Mouse (Mus musculus): ENCODE results near the gene Tsga10ip. TPM values are rescaled to one million over a fixed set of nuclear protein-coding genes. Genes with fewer than 3 reads are reported as not detected.

Gene Tsga10ip
- polyA plus RNA-seq, 1 experiment from 2014 or later = 0.98 TPM

GRCm38 (mm10) chr19:5348526-5349501 lies 53.5 kb downstream of the Tsga10ip start:
- H3K36me3 ChIP-seq = no peaks in the 10 kb centered on the region
- ATAC-seq (ENCODE audit: low FRiP score) = no peak
- no peaks in the 10 kb centered on the region for H3K9me3 ChIP-seq (replicated peaks)
- H3K9ac ChIP-seq = peak overlapping the region; percentile 65
- H3K27ac ChIP-seq = no peak overlapping the region
- H3K4me3 ChIP-seq = peak overlapping the region; percentile 37
- peaks cover 6% of the 10 kb centered on the region; the same call in 1 of the 2 replicates for H3K4me1 ChIP-seq
- WGBS = 7% methylated on average over 34 of the region's 34 CpGs
- peaks cover 4% of the 10 kb centered on the region; the same call in 1 of the 2 replicates for H3K27me3 ChIP-seq
- peak overlapping the region; percentile 70 for H3K4me2 ChIP-seq (replicated peaks)

GRCm38 (mm10) chr19:5348064-5348463 lies 54.3 kb downstream of the Tsga10ip start:
- H3K9me3 ChIP-seq (replicated peaks) = no peaks in the 10 kb centered on the region
- H3K9ac ChIP-seq = no peak overlapping the region
- H3K4me1 ChIP-seq = peaks cover 6% of the 10 kb centered on the region; the same call in 1 of the 2 replicates
- H3K27me3 ChIP-seq = peaks cover 4% of the 10 kb centered on the region; the same call in 1 of the 2 replicates
- 78% methylated on average over 6 of the region's 6 CpGs for WGBS
- no peaks in the 10 kb centered on the region for H3K36me3 ChIP-seq
- H3K4me3 ChIP-seq = no peak overlapping the region
- no peak overlapping the region for H3K4me2 ChIP-seq (replicated peaks)
- H3K27ac ChIP-seq = no peak overlapping the region
- ATAC-seq (ENCODE audit: low FRiP score) = no peak

GRCm38 (mm10) chr19:5345297-5346131 lies 56.8 kb downstream of the Tsga10ip start:
- H3K36me3 ChIP-seq = no peaks in the 10 kb centered on the region
- no peak overlapping the region for H3K27ac ChIP-seq
- no peak overlapping the region for H3K4me3 ChIP-seq
- 79% methylated on average over 6 of the region's 6 CpGs for WGBS
- H3K9ac ChIP-seq = no peak overlapping the region
- H3K27me3 ChIP-seq = peaks cover 8% of the 10 kb centered on the region; the same call in 1 of the 2 replicates
- H3K4me1 ChIP-seq = peaks cover 6% of the 10 kb centered on the region; the same call in 1 of the 2 replicates
- ATAC-seq (ENCODE audit: low FRiP score) = no peak
- no peak overlapping the region for H3K4me2 ChIP-seq (replicated peaks)
- H3K9me3 ChIP-seq (replicated peaks) = no peaks in the 10 kb centered on the region

GRCm38 (mm10) chr19:5341360-5341759 lies 61.0 kb downstream of the Tsga10ip start:
- H3K9me3 ChIP-seq (replicated peaks) = no peaks in the 10 kb centered on the region
- no peaks in the 10 kb centered on the region for H3K36me3 ChIP-seq
- H3K27ac ChIP-seq = no peak overlapping the region
- no peak for ATAC-seq (ENCODE audit: low FRiP score)
- H3K4me3 ChIP-seq = no peak overlapping the region
- H3K27me3 ChIP-seq = peaks cover 4% of the 10 kb centered on the region; the same call in 1 of the 2 replicates
- H3K9ac ChIP-seq = no peak overlapping the region
- H3K4me1 ChIP-seq = no peaks in the 10 kb centered on the region
- 96% methylated on average over 7 of the region's 7 CpGs for WGBS
- H3K4me2 ChIP-seq (replicated peaks) = no peak overlapping the region

Other genes with a start within 250 kb of the Tsga10ip start
- 36.6 and 38.8 TPM in 2 replicates for gene Pacs1, start 129.4 kb downstream of the Tsga10ip start, polyA plus RNA-seq (2016; fragmentation: Nextera tagmentation; extraction: Ambion mirVana)
- 363 and 385 TPM in 2 replicates for gene Sf3b2, start 107.1 kb downstream of the Tsga10ip start, polyA plus RNA-seq (2016; fragmentation: Nextera tagmentation; extraction: Ambion mirVana)
- gene Gal3st3, start 104.2 kb downstream of the Tsga10ip start, polyA plus RNA-seq (2016; fragmentation: Nextera tagmentation; extraction: Ambion mirVana) = 22.6 and 27.6 TPM in 2 replicates
- not detected in 2 replicates for gene Catsper1, start 66.8 kb downstream of the Tsga10ip start, polyA plus RNA-seq (2016; fragmentation: Nextera tagmentation; extraction: Ambion mirVana)
- 3.0 and 3.6 TPM in 2 replicates for gene Cst6, start 53.0 kb downstream of the Tsga10ip start, polyA plus RNA-seq (2016; fragmentation: Nextera tagmentation; extraction: Ambion mirVana)
- 61.2 and 67.0 TPM in 2 replicates for gene Eif1ad, start 35.8 kb downstream of the Tsga10ip start, polyA plus RNA-seq (2016; fragmentation: Nextera tagmentation; extraction: Ambion mirVana)
- 309 and 324 TPM in 2 replicates for gene Banf1, start 35.4 kb downstream of the Tsga10ip start, polyA plus RNA-seq (2016; fragmentation: Nextera tagmentation; extraction: Ambion mirVana)
- 106 and 111 TPM in 2 replicates for gene Sart1, start 13.8 kb downstream of the Tsga10ip start, polyA plus RNA-seq (2016; fragmentation: Nextera tagmentation; extraction: Ambion mirVana)
- gene Drap1, start 22.5 kb upstream of the Tsga10ip start, polyA plus RNA-seq (2016; fragmentation: Nextera tagmentation; extraction: Ambion mirVana) = 276 and 280 TPM in 2 replicates
- gene AI837181, start 22.6 kb upstream of the Tsga10ip start, polyA plus RNA-seq (2016; fragmentation: Nextera tagmentation; extraction: Ambion mirVana) = 59.0 and 59.6 TPM in 2 replicates
- gene Fosl1, start 45.0 kb upstream of the Tsga10ip start, polyA plus RNA-seq (2016; fragmentation: Nextera tagmentation; extraction: Ambion mirVana) = not detected in 2 replicates
- gene Ccdc85b, start 55.4 kb upstream of the Tsga10ip start, polyA plus RNA-seq (2016; fragmentation: Nextera tagmentation; extraction: Ambion mirVana) = 10.7 and 11.0 TPM in 2 replicates
- 133 and 144 TPM in 2 replicates for gene Fibp, start 58.1 kb upstream of the Tsga10ip start, polyA plus RNA-seq (2016; fragmentation: Nextera tagmentation; extraction: Ambion mirVana)
- gene Ctsw, start 66.0 kb upstream of the Tsga10ip start, polyA plus RNA-seq (2016; fragmentation: Nextera tagmentation; extraction: Ambion mirVana) = 3.7 and 4.3 TPM in 2 replicates
- gene Efemp2, start 71.4 kb upstream of the Tsga10ip start, polyA plus RNA-seq (2016; fragmentation: Nextera tagmentation; extraction: Ambion mirVana) = 75.3 and 81.0 TPM in 2 replicates
- 43.3 and 45.4 TPM in 2 replicates for gene Mus81, start 85.9 kb upstream of the Tsga10ip start, polyA plus RNA-seq (2016; fragmentation: Nextera tagmentation; extraction: Ambion mirVana)
- gene Cfl1, start 87.9 kb upstream of the Tsga10ip start, polyA plus RNA-seq (2016; fragmentation: Nextera tagmentation; extraction: Ambion mirVana) = 3,169 and 3,299 TPM in 2 replicates
- gene 1700020D05Rik, start 101.3 kb upstream of the Tsga10ip start, polyA plus RNA-seq (2016; fragmentation: Nextera tagmentation; extraction: Ambion mirVana) = 0.23 and 0.56 TPM in 2 replicates
- 38.3 and 42.2 TPM in 2 replicates for gene Snx32, start 108.0 kb upstream of the Tsga10ip start, polyA plus RNA-seq (2016; fragmentation: Nextera tagmentation; extraction: Ambion mirVana)
- gene Ovol1, start 158.1 kb upstream of the Tsga10ip start, polyA plus RNA-seq (2016; fragmentation: Nextera tagmentation; extraction: Ambion mirVana) = 0.18 and 0.19 TPM in 2 replicates
- gene Ap5b1, start 165.5 kb upstream of the Tsga10ip start, polyA plus RNA-seq (2016; fragmentation: Nextera tagmentation; extraction: Ambion mirVana) = 2.6 and 3.2 TPM in 2 replicates
- 114 and 126 TPM in 2 replicates for gene Rnaseh2c, start 199.3 kb upstream of the Tsga10ip start, polyA plus RNA-seq (2016; fragmentation: Nextera tagmentation; extraction: Ambion mirVana)
- 73.2 and 76.5 TPM in 2 replicates for gene Kat5, start 207.7 kb upstream of the Tsga10ip start, polyA plus RNA-seq (2016; fragmentation: Nextera tagmentation; extraction: Ambion mirVana)
- gene Rela, start 235.0 kb upstream of the Tsga10ip start, polyA plus RNA-seq (2016; fragmentation: Nextera tagmentation; extraction: Ambion mirVana) = 38.4 and 41.5 TPM in 2 replicates

All from hindbrain, embryonic 12.5 days (tissue).